Mouse (Mus musculus): Measurements from ENCODE around the gene Vil1. TPM values are rescaled to one million over a fixed set of nuclear protein-coding genes. Genes with fewer than 3 reads are reported as not detected.

Gene Vil1
- polyA plus RNA-seq, 1 experiment, result not detected

- no peaks in the 10 kb centered on the region for H3K27me3 ChIP-seq (ENCODE audit: control insufficient read depth)
- no peaks in the 10 kb centered on the region for H3K4me1 ChIP-seq (ENCODE audit: control insufficient read depth)
- H3K4me3 ChIP-seq (replicated peaks), result no peak overlapping the region
- TF ChIP-seq GATA1 (IDR thresholded peaks at IDR 0.05; ENCODE audit: low read length) (no peak), TAL1 (IDR thresholded peaks at IDR 0.05; ENCODE audit: low read length) (no peak)
- H3K36me3 ChIP-seq (ENCODE audit: control insufficient read depth), result peaks cover 89% of the 10 kb centered on the region
- H3K9me3 ChIP-seq (ENCODE audit: control insufficient read depth, low read length), result no peaks in the 10 kb centered on the region
Observed at GRCm38 (mm10) chr1:74460273-74460672, 51.1 kb downstream of the Vil1 start.

Other genes starting within 250 kb of the Vil1 start
- gene Cxcr1, start 214.7 kb upstream of the Vil1 start, polyA plus RNA-seq (2012), result not detected in 2 replicates
- 6.5 and 7.8 TPM in 2 replicates for gene Arpc2, start 173.3 kb upstream of the Vil1 start, polyA plus RNA-seq (2012)
- gene Gpbar1, start 130.8 kb upstream of the Vil1 start, polyA plus RNA-seq (2012), result not detected in 2 replicates
- 12.2 and 15.5 TPM in 2 replicates for gene Aamp, start 124.6 kb upstream of the Vil1 start, polyA plus RNA-seq (2012)
- 10.0 and 10.9 TPM in 2 replicates for gene Pnkd, start 124.4 kb upstream of the Vil1 start, polyA plus RNA-seq (2012)
- gene Tmbim1, start 103.8 kb upstream of the Vil1 start, polyA plus RNA-seq (2012), result 2.7 and 3.3 TPM in 2 replicates
- gene Catip, start 47.3 kb upstream of the Vil1 start, polyA plus RNA-seq (2012), result not detected in 2 replicates
- gene Slc11a1, start 34.2 kb upstream of the Vil1 start, polyA plus RNA-seq (2012), result 0.93 and 1.4 TPM in 2 replicates
- gene Ctdsp1, start 17.9 kb upstream of the Vil1 start, polyA plus RNA-seq (2012), result 33.4 and 34.3 TPM in 2 replicates
- 0.78 and 0.87 TPM in 2 replicates for gene Cnot9, start 96.7 kb downstream of the Vil1 start, polyA plus RNA-seq (2012)
- gene Plcd4, start 133.5 kb downstream of the Vil1 start, polyA plus RNA-seq (2012), result not detected in 2 replicates
- 0.08 and 0.14 TPM in 2 replicates for gene Usp37, start 134.9 kb downstream of the Vil1 start, polyA plus RNA-seq (2012)
- gene Zfp142, start 178.9 kb downstream of the Vil1 start, polyA plus RNA-seq (2012), result 0.34 and 0.41 TPM in 2 replicates
- 0.06 and 0.18 TPM in 2 replicates for gene Bcs1l, start 178.9 kb downstream of the Vil1 start, polyA plus RNA-seq (2012)
- gene Rnf25, start 192.0 kb downstream of the Vil1 start, polyA plus RNA-seq (2012), result 1.2 and 1.4 TPM in 2 replicates
- gene Stk36, start 192.1 kb downstream of the Vil1 start, polyA plus RNA-seq (2012), result not detected in 2 replicates

Measured in erythroblast, embryonic 14.5 days (primary cell).